Mouse (Mus musculus): Measurements from ENCODE around the gene Crlf2.

The Crlf2 gene

DNA sequence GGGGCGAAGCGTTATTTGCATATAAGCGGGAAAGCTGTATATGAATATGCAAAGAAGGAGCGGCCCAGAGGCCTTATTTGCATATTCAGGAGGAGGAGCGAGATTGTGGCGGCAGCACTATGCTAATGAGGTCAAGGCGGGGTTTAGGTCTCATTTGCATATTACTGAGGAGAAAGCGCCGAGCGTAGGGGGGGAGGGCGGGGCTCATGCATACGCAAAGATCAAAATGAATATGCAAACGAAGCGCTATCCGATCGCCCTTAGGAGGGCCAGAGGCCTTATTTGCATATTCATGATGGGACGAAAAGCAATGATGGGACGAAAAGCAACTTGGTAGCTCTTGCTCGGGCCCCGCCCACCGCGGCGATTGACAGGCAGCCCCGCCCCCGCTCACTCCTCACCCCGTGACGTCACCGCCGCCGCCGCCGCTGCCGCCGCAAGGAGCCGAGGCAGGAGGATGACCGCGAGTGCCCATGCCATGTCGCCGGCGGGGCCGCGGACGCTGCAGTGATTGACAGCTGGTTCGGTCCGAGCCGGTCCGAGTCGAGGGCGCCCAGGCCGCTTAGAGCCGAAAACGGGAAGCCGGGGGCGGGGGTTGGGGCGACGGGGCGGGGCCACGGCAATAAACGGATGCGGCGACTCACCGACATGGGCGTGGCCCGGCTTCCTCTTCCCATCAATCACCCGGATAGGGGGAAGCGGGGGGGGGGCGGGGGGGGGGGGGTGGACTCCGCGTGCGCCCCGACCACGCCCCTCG lies at the start of gene Crlf2:
Gene Crlf2, minus strand, starts transcription at position 590 of the 757 bp plus-strand sequence.
- peak; percentile 96 to 98 for DNase-seq

DNA sequence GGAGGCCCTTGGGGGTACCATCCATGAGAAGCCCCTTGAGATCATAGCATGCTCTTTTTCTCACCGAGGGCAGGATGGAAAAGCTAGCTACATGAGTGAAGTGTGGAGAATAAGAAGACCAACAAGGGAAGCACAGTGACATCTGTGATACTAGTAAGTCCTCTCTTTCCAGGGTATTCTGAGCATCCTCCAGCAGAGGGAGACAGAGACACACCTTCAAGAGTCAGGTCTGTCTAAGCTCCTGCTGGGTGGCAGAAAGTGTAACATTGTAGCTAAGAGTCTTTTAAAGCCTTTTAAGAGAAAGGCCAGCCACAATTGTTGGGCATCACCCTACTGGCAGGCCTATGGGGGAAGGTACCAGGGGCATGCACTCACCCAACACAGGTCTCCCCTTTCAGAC lies 43.8 kb upstream of the Crlf2 start:
- DNase-seq = peak in 1 of 2 experiments; percentile 12

DNA sequence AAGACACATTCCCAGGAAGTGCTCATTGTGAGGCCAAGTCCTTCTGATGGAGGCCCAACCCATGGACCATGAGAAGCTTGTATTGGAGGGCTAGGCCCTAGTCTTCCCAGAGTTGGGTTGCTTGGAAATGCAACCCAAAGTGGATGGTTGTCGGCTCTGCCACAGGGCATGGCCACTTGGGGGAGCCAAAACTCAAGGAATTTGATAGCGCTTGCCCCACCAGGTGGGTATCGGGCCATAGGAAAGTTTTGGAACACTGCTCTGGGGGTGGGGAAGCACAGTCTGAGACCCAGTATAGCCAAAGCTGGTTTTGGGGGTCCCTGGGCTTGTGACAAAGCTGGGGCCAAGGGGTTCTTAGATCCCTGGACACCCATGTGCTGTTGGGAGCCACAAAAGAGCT lies 42.3 kb upstream of the Crlf2 start:
- DNase-seq = peak; percentile 28 to 44

DNA sequence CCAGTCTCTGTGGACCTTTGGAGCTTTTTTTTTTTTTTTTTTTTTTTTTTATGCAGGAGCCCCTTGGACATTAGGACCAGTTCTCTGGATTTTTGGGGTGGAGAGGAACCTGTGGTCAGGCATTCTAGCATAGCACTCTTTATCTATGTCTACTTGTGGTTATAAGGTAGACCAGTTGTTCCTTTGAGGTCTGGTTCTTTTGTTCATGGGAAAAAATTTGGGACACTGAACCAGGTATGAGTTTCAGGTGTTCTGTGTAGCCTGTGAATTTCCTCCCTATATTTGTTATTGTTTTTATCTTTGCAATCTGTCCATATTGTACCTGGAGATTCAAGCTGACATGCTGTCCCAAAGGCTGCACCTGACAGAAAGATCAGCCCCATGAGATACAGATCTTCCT lies 40.1 kb upstream of the Crlf2 start:
- no peak for DNase-seq

DNA sequence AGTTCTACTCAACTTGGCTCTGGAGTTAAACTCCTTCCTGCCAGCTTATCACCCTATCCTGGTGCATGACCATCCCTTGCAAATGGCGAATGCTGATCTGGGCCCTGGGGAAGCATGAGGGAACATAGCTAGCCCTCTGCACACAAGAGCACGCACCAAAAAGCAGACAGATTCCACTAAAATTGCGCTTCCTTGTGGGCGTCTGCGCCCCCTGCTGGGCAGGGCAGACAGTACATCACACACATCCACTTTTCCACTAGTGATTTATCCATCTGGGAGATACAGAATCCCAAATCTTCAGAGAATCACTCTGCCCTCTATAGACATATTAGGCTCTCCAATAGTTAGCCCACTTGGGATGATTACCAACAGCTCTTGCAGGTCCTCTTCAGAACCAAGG lies 37.9 kb upstream of the Crlf2 start:
- DNase-seq = no peak

DNA sequence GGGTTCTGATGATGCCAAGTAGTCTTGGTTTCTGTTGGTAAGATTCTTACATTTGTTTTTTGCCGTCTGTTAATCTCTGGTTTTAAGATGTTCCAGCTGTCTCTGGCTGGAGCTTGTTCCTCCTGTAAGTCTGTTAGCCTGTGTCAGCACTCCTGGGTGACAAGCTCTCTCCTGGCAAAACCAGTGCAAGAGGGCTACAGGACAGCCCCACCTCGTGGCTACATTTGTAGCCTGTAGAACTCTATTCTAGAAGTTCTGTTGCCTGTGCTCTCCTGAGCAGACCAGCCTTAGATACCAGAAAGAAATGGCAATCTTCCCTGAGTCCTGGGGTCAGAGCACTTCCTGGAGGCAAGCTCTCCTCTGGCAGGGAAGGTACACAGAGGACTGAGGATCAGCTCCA lies 4.0 kb upstream of the Crlf2 start:
- DNase-seq = no peak

DNA sequence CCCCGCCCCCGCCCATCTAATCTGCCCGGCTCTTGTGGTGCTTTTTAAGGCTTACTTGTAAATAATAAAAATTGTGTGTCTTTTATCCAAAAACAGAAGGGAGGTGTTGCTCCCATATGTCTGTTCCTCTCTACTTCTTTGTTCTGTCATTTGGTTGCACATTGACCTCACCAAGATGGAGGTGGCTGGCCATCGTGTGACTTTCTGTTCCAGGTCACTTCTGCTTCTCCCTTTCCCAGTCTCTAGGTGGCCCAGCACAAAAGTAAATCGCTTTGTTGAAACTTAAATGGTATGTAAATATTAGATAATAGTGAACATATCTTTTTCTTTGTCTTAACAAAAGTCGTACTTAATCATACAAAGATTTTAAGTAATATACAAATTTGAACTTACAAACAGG lies 398 bp upstream of the Crlf2 start:
- DNase-seq = no peak

DNA sequence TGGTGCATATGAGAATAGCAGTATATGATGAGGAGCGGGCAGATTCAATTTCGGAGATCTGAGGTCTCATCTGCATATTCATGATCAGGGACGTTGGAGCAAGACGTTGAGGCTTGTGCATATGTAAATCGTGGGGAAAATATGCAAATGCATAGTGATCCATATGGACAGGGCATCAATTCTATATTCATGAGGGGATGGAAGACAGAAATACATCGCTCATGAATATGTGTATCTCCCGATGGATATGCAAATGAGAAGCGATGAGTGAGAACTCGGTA lies 730 bp downstream of the Crlf2 start:
- no peak for DNase-seq

DNA sequence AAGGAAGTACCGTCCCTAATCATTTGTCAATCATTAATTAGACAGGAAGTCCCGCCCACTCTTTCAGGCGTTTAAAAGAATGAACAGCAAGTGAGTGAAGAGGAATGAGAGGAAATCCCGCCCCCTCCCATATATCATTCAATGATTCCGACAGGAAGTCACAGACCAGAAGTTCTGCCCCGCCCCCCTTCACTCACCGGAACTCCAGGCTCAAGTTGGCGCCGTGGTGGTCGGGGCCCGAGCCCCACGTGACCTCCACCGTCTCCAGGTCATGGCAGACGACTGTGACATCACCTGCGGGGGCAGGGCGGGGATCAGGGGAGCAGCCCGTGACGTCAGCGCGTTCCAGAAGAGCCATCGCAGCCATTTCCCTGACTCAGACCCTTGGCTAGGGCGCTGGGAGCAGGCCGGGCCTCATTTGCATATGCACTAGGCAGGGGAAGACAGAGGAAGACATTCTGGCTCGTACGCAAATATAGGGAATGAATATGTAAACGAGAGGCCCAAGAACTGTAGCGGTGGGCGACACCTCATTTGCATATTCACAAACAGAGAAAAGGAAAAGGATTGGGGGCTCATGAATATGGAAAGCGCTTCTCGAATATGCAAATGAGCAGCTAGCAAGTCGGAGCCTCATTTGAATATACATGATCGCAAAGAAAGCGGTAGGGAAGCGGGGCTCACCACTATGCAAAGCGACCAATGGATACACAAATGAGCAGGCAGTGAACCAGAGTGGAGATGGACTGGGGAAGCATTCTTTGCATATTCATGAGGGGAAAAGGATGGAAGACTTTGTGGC lies 1.3 kb downstream of the Crlf2 start:
- peak; percentile 98 to 100 for DNase-seq

DNA sequence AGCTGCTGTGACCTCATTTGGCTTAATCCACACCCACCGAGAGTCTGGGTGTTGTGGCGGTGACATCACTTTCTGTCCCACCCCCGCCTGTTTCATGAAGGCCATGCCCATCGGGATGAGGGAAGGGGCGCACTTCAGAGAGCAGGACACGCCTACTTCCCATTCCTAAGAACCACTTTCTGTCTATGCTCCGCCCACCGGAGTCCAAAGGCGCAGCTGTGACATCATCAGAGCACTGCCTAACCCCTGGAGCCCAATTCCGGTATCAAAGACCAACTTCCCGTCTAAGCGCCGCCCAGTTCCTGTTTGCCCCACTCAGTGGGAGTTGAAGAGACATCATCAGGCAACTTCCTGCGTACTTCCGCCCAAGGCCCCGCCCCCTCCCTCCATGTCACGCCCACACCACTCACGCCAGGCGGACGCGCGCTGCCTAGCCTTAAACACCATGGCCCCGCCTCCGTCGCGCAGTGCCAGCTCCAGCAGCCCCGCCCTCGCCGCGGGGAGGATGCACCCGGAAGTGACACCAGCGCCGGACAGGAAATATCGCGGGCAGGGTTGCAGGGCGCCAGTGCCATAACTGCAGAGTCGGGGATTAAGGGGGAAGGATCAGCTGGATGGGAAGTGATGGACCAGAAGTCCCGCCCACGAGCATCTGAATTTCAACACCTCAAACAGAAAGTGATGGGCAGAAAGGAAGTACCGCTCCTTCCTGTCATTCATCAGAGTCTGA lies 2.0 kb downstream of the Crlf2 start:
- DNase-seq = peak; percentile 92 to 96

DNA sequence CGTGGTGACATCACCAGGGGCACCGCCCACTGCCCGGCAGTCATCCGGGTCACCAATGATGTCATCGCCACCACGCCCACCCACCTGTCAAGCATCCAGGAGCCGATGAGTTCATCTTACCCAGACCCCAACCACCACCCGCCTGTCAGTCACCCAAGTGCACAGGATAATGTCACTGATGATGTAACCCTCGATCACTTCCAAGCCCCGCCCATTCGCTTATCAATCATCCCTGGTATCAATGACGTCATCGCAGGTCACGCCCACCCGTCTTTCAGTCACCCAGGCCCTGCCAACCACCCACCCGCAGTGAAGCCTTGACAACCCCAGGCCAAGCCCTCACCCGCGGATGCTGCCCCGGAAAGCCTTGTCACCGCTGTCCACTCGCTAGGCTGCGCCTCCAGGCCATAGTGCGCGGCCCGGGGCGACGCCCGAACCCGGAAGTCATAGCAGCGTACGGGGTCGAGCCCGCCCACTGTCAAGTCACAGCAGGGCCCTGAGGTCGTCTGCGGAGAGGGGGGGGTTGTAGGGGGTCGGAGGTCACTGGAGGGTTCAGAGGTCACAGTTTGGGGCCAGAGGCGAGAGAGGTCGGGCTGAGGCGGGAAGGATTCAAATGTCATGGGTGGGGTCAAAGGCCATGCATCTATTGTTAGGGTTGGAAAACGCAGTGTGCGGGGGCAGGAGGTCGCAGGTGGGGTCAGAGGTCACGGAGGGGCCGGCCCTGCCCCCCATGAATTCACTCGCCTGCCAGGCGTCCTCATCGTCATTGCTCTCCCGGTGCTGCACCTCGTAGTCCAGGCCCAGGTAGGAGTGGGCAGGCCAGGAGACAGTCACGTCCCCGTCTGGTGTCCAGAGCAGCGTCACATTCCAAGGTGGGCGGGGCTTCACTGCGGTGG lies 2.9 kb downstream of the Crlf2 start:
- DNase-seq = peak; percentile 53 to 73

DNA sequence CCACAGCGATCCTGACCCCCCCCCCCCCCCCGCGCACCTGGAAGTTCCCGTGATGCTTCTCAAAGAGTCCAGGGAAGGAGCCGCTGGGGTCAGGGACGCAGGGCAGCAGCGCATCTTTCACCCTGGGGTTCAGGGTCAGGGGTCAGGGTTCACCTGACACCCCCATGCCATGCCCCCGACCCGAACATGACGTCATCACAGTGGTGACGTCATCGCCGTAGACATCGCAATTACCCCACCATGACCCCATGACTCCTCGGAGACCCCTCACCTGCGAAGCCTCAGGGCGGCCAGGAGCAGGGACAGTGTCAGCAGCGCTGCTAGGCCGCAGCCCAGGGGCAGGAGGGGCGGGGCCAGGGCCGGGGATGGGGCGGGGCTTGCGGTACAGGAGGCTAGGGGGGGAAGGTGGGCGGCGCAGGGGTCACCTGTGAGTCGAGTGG lies 3.5 kb downstream of the Crlf2 start:
- no peak for DNase-seq

DNA sequence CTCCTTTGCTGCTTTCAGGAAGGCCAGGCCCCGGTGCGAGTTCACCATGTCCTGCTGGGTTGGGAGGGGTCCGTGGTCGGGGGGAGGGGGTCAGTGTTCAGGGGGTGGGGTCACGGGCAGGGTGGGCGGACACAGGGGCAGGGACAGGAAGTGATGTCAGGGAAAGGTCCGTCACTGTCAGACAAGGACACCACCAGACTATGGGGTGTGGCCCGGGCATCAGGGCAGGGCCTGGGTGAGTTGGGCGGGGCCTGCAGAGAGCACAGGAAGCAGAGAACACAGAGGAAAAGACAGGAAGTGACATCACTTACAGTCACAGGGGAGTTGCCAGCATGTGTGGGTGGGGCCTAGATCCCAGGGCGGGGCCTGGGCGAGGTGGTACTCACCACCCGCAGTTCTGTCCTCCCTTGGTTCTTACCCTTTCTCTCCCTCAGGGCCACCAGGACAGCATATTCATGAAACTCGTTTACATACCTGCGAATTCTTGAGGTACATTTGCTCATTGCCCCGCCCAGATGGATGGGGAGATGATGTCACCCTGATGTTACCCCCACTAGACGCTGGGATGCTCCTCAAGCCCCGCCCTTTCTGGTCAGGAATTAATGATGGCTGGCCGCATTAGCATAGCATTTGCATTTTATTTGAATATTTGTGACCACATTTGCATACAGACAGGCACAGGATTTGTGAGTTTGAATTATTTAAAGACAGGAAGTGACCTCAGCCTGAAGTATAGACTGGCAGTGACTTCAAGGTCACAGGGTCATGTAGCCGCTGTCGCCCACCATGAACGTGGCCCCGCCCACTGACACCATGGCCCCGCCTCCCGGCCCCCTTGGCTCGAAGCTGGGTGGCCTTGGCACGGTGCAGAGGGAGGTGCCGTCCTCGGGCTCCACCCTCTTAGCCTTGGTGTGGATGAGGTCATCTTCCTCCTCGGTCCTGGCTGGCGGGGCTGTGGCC lies 4.4 kb downstream of the Crlf2 start:
- DNase-seq = peak; percentile 24 to 46

DNA sequence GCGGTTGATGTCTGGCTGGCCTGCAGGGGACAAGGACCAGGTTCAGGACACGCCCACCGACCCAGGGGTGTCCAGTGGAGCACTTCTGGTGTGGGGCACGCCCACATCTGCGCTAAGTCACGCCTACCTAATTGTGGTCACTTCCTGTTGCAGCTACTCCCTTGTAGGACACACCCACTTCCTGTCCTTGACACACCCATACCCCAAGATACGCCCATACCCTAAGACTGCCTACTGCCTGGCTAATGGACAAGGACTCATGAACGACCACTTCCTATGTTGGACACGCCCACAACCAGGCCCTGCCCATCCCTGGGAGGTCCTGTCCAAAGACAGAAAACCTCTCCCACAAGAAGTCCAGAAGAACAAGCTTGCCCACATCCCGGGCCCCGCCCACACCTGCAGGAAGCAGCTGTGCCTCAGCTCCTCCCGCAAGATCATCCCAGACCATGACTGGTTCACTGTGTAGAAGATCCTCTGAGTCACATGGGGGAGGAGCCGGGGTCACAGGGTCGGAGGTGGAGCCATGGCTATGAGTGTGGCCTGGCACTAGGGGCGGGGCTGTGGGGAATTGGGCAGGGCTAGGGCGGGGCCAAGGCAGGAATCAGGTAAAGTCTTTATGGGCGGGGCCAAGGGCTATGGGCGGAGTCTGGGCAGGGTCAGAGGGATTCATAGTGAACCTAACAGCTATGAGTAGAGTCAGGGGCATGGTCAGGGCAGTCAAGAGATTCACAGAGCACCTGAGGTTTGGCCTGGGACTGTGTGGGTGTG lies 5.4 kb downstream of the Crlf2 start:
- peak; percentile 10 to 40 for DNase-seq

DNA sequence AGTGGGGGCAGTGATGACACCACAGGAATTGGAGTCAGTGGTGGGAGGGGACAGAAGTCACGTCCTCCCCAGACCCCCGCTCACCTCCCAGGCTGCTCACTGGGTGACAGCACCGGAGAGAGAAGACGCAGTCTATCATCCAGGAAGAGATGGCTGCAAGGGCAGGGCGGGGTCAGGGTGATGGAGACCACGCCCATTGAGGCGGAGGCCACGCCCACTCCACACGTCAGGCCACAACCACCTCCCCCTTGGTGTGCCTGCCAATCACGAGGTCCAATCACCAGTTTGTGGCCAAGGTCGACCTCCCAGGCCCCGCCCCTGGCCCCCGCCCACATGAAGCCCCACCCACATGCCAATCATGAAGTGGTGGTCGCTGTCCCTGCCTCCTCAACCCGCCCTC lies 6.3 kb downstream of the Crlf2 start:
- DNase-seq = peak in 1 of 2 experiments; percentile 14

DNA sequence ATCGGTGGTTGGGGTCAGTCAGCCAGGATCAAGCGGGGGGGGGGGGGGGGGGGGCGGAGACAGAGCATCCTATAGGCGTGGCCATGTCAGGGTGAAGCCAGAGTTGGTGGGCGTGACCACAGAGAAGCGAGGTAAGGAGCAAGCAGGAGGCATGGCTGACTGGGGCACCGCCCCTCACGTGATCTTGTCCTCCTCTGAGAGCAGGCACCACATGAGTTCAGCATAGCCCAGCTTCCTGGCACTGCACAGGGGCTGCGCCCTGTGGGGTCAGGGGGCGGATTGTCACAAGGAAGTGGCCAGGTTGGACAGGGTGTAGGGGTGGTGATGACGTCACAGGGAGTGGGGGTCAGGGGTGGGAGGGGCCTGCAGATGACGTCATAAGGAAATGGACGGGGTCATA lies 6.7 kb downstream of the Crlf2 start:
- peak in 1 of 2 experiments; percentile 6 for DNase-seq

DNA sequence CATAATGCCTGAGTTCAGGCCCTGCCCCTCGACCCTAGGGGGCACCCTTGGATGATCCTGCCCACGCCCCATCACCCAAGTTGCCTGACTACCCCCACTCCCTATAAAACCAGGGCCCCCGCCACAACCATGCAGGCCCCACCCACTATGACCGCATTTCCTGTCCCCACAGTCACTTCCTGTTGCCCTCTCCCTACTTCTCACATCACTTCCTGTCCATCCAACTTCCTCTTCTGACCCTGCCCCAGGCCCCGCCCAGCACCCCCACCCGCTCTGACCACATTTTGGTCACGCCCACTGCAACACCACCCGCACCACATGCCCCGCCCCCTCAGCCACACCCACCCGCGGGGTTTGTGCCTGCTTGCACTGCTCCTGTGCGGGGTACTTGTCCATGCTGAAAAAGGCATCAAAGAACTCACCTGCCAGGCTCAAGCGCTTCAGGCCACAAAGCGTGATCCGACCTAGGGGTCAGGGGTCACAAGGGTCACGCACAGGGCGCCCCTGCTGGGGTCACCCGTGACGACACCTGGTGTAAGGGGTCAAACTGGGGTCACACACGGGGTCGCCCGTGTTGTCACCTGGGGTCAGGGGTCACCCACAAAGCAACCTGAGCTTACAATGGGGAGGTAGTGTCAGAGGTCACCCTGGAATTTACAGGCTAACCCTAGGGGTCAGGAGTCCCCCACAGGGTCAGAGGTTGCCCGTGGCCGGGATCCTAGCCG lies 7.6 kb downstream of the Crlf2 start:
- DNase-seq = peak in 1 of 2 experiments; percentile 30

DNA sequence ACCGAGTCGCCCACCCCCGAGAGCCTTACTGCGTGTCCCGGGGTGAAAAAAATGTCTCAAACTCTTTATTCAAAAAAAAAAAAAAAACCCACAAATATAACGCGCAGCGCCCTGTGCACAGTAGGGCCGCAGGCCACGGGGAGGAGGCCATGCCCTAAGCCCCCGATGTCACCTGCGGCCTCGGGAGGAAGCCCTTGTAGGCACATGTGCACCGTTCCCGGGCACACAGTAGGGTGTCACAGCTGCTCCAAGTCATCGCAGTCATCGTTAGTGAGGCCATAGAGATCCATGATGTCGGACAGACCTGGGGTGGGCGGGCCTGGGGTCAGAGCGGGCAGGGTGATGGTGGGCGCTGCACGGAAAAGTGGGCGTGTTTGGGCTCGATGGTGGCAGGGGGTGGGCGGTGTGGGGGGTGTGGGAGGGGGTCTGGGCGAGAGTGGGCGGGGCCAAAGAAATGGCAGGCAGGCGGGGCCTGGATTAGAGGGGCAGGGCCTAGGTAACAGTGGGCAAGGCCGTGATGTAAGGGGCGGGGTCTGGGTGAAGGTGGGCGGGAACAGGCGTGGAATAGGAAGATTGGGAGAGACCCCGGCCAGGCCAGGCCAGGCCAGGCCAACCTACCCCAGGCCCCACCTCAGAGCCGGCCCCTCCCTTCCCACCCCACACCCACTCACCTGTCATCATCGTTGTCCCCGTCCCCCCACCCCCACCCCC lies 8.4 kb downstream of the Crlf2 start:
- DNase-seq = peak in 1 of 2 experiments; percentile 3

DNA sequence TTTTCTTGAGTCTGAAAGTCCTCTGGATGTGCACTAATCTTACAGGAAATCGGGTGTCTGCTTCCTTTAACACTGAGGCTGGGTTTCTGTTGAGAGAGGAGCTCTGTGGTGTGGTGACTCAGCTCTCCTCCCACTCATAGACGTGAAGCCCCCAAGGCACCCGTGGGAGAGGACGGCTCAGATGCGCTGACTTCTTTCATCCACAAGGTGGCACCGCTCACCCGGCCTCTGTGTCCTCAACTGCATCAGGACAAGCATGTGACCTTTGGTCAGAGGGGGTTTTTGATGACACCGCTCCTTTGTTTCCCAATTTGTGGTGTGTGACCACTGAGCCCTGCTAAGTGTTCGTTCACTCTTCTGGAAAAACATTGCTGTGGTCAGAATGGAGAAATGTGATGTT lies 10.1 kb downstream of the Crlf2 start:
- peak in 1 of 2 experiments; percentile 24 for DNase-seq

All from cerebellum, postnatal 14 days (tissue).